Mouse (Mus musculus) kidney, adult 2 months (tissue): ENCODE measurements around the gene Atpaf2. TPM values are rescaled to one million over a fixed set of nuclear protein-coding genes. Genes with fewer than 3 reads are reported as not detected.

Source experiments
- DNase-seq: peaks from one replicate; pipeline ENCODE4 v3.0.0; 2021
- H3K27ac ChIP-seq: fragments of 200-500 bp; 2 replicates; pipeline ENCODE4 v1.5.1; 2012; ENCODE audit warnings: low read depth, low read length, control low read depth, inconsistent platforms; ENCODE audit not compliant: insufficient read depth
- H3K27me3 ChIP-seq: fragments of 200-500 bp; replicated peaks from 2 replicates; pipeline ENCODE4 v1.6.1; 2012; ENCODE audit warnings: mild to moderate bottlenecking, moderate library complexity, low read length, inconsistent platforms; ENCODE audit not compliant: control insufficient read depth, insufficient read depth
- H3K36me3 ChIP-seq: fragments of 200-500 bp; 2 replicates; pipeline ENCODE4 v1.6.1; 2012; ENCODE audit warnings: mild to moderate bottlenecking, moderate library complexity, low read length, inconsistent platforms; ENCODE audit not compliant: control insufficient read depth, insufficient read depth
- H3K4me1 ChIP-seq: fragments of 200-500 bp; 2 replicates; pipeline ENCODE4 v1.6.1; 2011; ENCODE audit warnings: low read length; ENCODE audit not compliant: control insufficient read depth, insufficient read depth
- H3K4me3 ChIP-seq: fragments of 200-500 bp; 2 replicates; pipeline ENCODE4 v1.5.1; 2011; ENCODE audit warnings: mild to moderate bottlenecking, low read depth, low read length, control low read depth; ENCODE audit not compliant: insufficient read depth
- CTCF ChIP-seq: fragments of 200-500 bp; conservative IDR thresholded peaks from 2 replicates; pipeline ENCODE4 v1.5.1; 2011; ENCODE audit warnings: low read depth, mild to moderate bottlenecking, control low read depth, low read length, moderate library complexity, mixed read lengths; ENCODE audit not compliant: insufficient read depth, insufficient read length
- POLR2A ChIP-seq: fragments of 200-500 bp; IDR thresholded peaks from one replicate; pipeline ENCODE4 v1.6.1; 2011; ENCODE audit warnings: low read depth, low read length, control low read depth
- WGBS: fragments of 180-500 bp; shearing (Covaris S2); methylation state at CpG from one replicate; pipeline ENCODE4 v1.1.7; 2018; 5-methylcytosine and 5-hydroxymethylcytosine counted together
- polyA plus RNA-seq: library from polyadenylated mRNA; depleted of rRNA; stranded (reverse); fragments of >200 nt; gene quantifications from 2 replicates; pipeline ENCODE4 v1.2.3, GENCODE M21; 2012; rRNA removed

Atpaf2 gene
- polyA plus RNA-seq, 1 experiment: 39.6 TPM

- Histone ChIP-seq H3K36me3 (no peaks in the 10 kb centered on the region), H3K4me1 (peaks cover 14% of the 10 kb centered on the region), H3K27ac (peak overlapping the region; percentile 74), H3K27me3 (no peaks in the 10 kb centered on the region), H3K4me3 (peak overlapping the region; percentile 76)
- peak; percentile 86 for DNase-seq
- WGBS: 32% methylated on average over 2 of the region's 2 CpGs
- TF ChIP-seq POLR2A (no peak), CTCF (0 out of 2 replicates have a peak, but pooled peaks have one; percentile 12)
These were observed 66.9 kb downstream of the Atpaf2 start for GRCm38 (mm10) chr11:60351388-60351787.

Other genes with a start within 250 kb of the Atpaf2 start
- gene Srebf1, start 195.9 kb downstream of the Atpaf2 start, polyA plus RNA-seq: 89.1 and 123 TPM in 2 replicates
- gene Tom1l2, start 65.6 kb downstream of the Atpaf2 start, polyA plus RNA-seq: 95.2 and 125 TPM in 2 replicates
- gene Drc3, start 65.1 kb downstream of the Atpaf2 start, polyA plus RNA-seq: 2.6 and 2.8 TPM in 2 replicates
- 24.3 and 25.5 TPM in 2 replicates for gene Gid4, start 1.3 kb downstream of the Atpaf2 start, polyA plus RNA-seq
- gene Drg2, start 36.1 kb upstream of the Atpaf2 start, polyA plus RNA-seq: 64.8 and 66.1 TPM in 2 replicates
- gene Myo15, start 50.9 kb upstream of the Atpaf2 start, polyA plus RNA-seq: 0.14 and 0.24 TPM in 2 replicates
- 38.8 and 39.7 TPM in 2 replicates for gene Alkbh5, start 117.9 kb upstream of the Atpaf2 start, polyA plus RNA-seq